Mouse (Mus musculus): Measurements from ENCODE around the gene Gm2696. TPM values are rescaled to one million over a fixed set of nuclear protein-coding genes. Genes with fewer than 3 reads are reported as not detected.

The Gm2696 gene
- polyA plus RNA-seq, 1 experiment from 2014 or later = not detected

- Histone ChIP-seq H3K27me3 (ENCODE audit: control insufficient read depth, insufficient read depth, low read length) (no peaks in the 10 kb centered on the region), H3K4me2 (ENCODE audit: low read depth, low read length) (peak overlapping the region; percentile 39), H3K9me3 (replicated peaks; ENCODE audit: control insufficient read depth, low read length) (no peaks in the 10 kb centered on the region), H3K36me3 (ENCODE audit: control insufficient read depth, insufficient read depth) (no peaks in the 10 kb centered on the region), H3K27ac (ENCODE audit: low read length) (no peak overlapping the region), H3K4me3 (ENCODE audit: low read length) (no peak overlapping the region), H3K9ac (ENCODE audit: low read length) (no peak overlapping the region), H3K4me1 (ENCODE audit: control insufficient read depth, insufficient read depth, low read length) (no peaks in the 10 kb centered on the region)
- 31% methylated on average over 11 of the region's 11 CpGs for WGBS
- ATAC-seq (replicated peaks; ENCODE audit: extremely low read depth, insufficient read depth, low FRiP score) = no peak
Observed at GRCm38 (mm10) chr10:77864762-77865143, 50.3 kb downstream of the Gm2696 start.

- Histone ChIP-seq H3K4me3 (ENCODE audit: low read length) (no peak overlapping the region), H3K27ac (ENCODE audit: low read length) (no peak overlapping the region), H3K36me3 (ENCODE audit: control insufficient read depth, insufficient read depth) (no peaks in the 10 kb centered on the region), H3K4me2 (ENCODE audit: low read depth, low read length) (no peak overlapping the region), H3K4me1 (ENCODE audit: control insufficient read depth, insufficient read depth, low read length) (no peaks in the 10 kb centered on the region), H3K27me3 (ENCODE audit: control insufficient read depth, insufficient read depth, low read length) (no peaks in the 10 kb centered on the region), H3K9ac (ENCODE audit: low read length) (no peak overlapping the region), H3K9me3 (replicated peaks; ENCODE audit: control insufficient read depth, low read length) (no peaks in the 10 kb centered on the region)
- 5% methylated on average over 1 of the region's 1 CpGs for WGBS
- ATAC-seq (replicated peaks; ENCODE audit: extremely low read depth, insufficient read depth, low FRiP score) = no peak
Observed at GRCm38 (mm10) chr10:77867546-77867945, 53.1 kb downstream of the Gm2696 start.

DNA sequence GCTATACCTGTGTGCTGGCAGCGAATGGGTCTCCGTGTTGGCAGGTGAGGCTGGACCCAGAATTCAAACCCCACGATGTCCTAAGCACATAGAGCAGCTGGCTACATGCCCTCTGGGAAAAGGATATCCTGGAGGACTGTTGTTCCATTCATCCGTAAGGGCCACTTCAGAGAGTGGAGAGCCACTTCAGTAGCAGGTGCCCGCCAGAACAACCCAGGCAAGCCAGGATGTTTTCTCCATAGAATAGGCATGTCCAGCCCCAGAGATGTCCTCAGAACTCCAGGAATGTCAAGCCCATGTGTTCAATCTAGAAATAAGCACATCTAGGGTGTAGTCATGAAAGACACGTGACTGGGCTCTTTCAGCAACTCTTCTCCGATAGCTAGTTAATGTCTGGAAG is 55.2 kb downstream of the Gm2696 start:
- H3K27ac ChIP-seq (ENCODE audit: low read length) = no peak overlapping the region
- H3K4me2 ChIP-seq (ENCODE audit: low read depth, low read length) = no peak overlapping the region
- H3K9me3 ChIP-seq (replicated peaks; ENCODE audit: control insufficient read depth, low read length) = no peaks in the 10 kb centered on the region
- ATAC-seq (replicated peaks; ENCODE audit: extremely low read depth, insufficient read depth, low FRiP score) = no peak
- no peaks in the 10 kb centered on the region for H3K27me3 ChIP-seq (ENCODE audit: control insufficient read depth, insufficient read depth, low read length)
- no peaks in the 10 kb centered on the region for H3K36me3 ChIP-seq (ENCODE audit: control insufficient read depth, insufficient read depth)
- H3K4me1 ChIP-seq (ENCODE audit: control insufficient read depth, insufficient read depth, low read length) = no peaks in the 10 kb centered on the region
- no peak overlapping the region for H3K4me3 ChIP-seq (ENCODE audit: low read length)
- H3K9ac ChIP-seq (ENCODE audit: low read length) = no peak overlapping the region
- 68% methylated on average over 7 of the region's 7 CpGs for WGBS

DNA sequence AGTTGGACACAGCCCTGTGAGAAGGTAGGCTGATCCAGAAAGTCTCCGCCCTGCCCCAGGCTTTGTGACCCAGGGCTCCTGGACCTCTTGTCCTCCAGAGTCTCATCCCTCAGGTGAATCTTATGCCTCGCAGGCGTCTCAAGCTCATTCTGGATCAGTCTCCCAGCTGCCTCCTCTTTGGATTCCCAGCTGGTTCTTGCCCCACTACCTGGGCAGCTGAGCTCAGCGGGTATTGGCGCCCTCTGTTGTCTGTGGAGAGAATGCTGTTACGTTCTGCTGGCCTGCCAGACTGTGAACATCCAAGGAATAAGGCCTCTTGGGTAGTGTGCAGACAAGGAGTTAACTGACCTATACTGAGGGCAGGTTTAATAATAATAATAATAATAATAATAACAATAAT is 64.5 kb downstream of the Gm2696 start:
- Histone ChIP-seq H3K4me2 (ENCODE audit: low read depth, low read length) (no peak overlapping the region), H3K27ac (ENCODE audit: low read length) (no peak overlapping the region), H3K9me3 (replicated peaks; ENCODE audit: control insufficient read depth, low read length) (no peaks in the 10 kb centered on the region), H3K27me3 (ENCODE audit: control insufficient read depth, insufficient read depth, low read length) (no peaks in the 10 kb centered on the region), H3K9ac (ENCODE audit: low read length) (no peak overlapping the region), H3K4me1 (ENCODE audit: control insufficient read depth, insufficient read depth, low read length) (no peaks in the 10 kb centered on the region), H3K4me3 (ENCODE audit: low read length) (no peak overlapping the region), H3K36me3 (ENCODE audit: control insufficient read depth, insufficient read depth) (no peaks in the 10 kb centered on the region)
- WGBS = 58% methylated on average over 6 of the region's 6 CpGs
- no peak for ATAC-seq (replicated peaks; ENCODE audit: extremely low read depth, insufficient read depth, low FRiP score)

DNA sequence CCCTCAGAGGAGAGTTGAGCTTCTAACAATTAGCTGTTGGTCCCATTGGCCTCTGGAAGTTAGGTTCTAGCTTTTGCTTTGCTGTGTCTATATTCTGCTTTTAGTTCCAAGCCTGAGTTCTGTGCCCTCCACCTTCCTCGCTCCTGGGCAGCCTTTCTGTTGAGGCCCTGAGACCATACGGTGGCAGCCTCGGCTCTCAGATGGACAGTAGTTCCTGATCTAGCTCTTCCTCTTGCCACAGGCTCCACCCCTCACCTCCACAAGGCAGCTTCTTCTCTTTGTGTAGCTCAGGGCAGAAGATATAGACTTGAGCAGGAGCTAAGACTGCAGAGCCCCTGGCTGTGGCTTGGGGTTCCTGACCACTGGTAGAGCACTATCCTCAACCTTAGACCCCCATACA is 65.8 kb downstream of the Gm2696 start:
- no peaks in the 10 kb centered on the region for H3K4me1 ChIP-seq (ENCODE audit: control insufficient read depth, insufficient read depth, low read length)

DNA sequence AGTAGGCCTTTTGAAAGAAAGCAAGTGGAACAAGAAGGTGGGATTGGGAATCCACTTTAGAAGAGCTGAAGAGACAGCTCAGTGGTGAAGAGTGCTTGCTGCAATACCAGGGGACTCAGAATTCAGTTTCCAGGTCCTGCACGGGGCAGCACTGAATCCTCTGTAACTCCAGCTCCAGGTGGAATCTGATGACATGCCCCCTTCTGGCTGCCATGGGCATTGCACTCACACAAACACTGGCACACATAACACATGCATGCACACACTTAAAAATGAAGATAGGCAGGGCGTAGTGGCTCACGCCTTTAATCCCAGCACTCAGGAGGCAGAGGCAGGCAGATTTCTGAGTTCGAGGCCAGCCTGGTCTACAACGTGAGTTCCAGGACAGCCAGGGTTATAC is 68.1 kb downstream of the Gm2696 start:
- H3K36me3 ChIP-seq (ENCODE audit: control insufficient read depth, insufficient read depth) = no peaks in the 10 kb centered on the region
- 0 out of 2 replicates have a peak, but pooled peaks cover 2% of the 10 kb centered on the region for H3K27me3 ChIP-seq (ENCODE audit: control insufficient read depth, insufficient read depth, low read length)
- WGBS = 81% methylated on average over 5 of the region's 5 CpGs
- no peak overlapping the region for H3K4me3 ChIP-seq (ENCODE audit: low read length)
- H3K4me1 ChIP-seq (ENCODE audit: control insufficient read depth, insufficient read depth, low read length) = no peaks in the 10 kb centered on the region
- H3K27ac ChIP-seq (ENCODE audit: low read length) = no peak overlapping the region
- H3K9ac ChIP-seq (ENCODE audit: low read length) = no peak overlapping the region
- no peak overlapping the region for H3K4me2 ChIP-seq (ENCODE audit: low read depth, low read length)
- ATAC-seq (replicated peaks; ENCODE audit: extremely low read depth, insufficient read depth, low FRiP score) = no peak
- H3K9me3 ChIP-seq (replicated peaks; ENCODE audit: control insufficient read depth, low read length) = no peaks in the 10 kb centered on the region

More for the DNA sequence above, 65.8 kb downstream of the Gm2696 start:
- 47% methylated on average over 3 of the region's 3 CpGs for WGBS
- Histone ChIP-seq H3K4me3 (ENCODE audit: low read length) (no peak overlapping the region), H3K27me3 (ENCODE audit: control insufficient read depth, insufficient read depth, low read length) (no peaks in the 10 kb centered on the region), H3K36me3 (ENCODE audit: control insufficient read depth, insufficient read depth) (no peaks in the 10 kb centered on the region), H3K9ac (ENCODE audit: low read length) (no peak overlapping the region), H3K4me2 (ENCODE audit: low read depth, low read length) (no peak overlapping the region), H3K27ac (ENCODE audit: low read length) (no peak overlapping the region), H3K9me3 (replicated peaks; ENCODE audit: control insufficient read depth, low read length) (no peaks in the 10 kb centered on the region)
- no peak for ATAC-seq (replicated peaks; ENCODE audit: extremely low read depth, insufficient read depth, low FRiP score)

Other genes starting within 250 kb of the Gm2696 start
- gene Pttg1ip, start 233.0 kb upstream of the Gm2696 start, polyA plus RNA-seq (2015; fragmentation: Nextera tagmentation; extraction: Ambion mirVana) = 127 and 132 TPM in 2 replicates
- 157 and 170 TPM in 2 replicates for gene Sumo3, start 208.6 kb upstream of the Gm2696 start, polyA plus RNA-seq (2015; fragmentation: Nextera tagmentation; extraction: Ambion mirVana)
- gene Gm49325, start 208.5 kb upstream of the Gm2696 start, polyA plus RNA-seq (2015; fragmentation: Nextera tagmentation; extraction: Ambion mirVana) = 4.6 TPM in 1 of 2 replicates, not detected in the other
- gene Ube2g2, start 192.4 kb upstream of the Gm2696 start, polyA plus RNA-seq (2015; fragmentation: Nextera tagmentation; extraction: Ambion mirVana) = 85.4 and 91.0 TPM in 2 replicates
- 0.10 and 0.28 TPM in 2 replicates for gene Tspear, start 128.1 kb upstream of the Gm2696 start, polyA plus RNA-seq (2015; fragmentation: Nextera tagmentation; extraction: Ambion mirVana)
- not detected in 2 replicates for gene Gm19402, start 123.9 kb upstream of the Gm2696 start, polyA plus RNA-seq (2015; fragmentation: Nextera tagmentation; extraction: Ambion mirVana)
- gene Gm9508, start 117.4 kb upstream of the Gm2696 start, polyA plus RNA-seq (2015; fragmentation: Nextera tagmentation; extraction: Ambion mirVana) = not detected in 2 replicates
- not detected in 2 replicates for gene Gm10272, start 108.1 kb upstream of the Gm2696 start, polyA plus RNA-seq (2015; fragmentation: Nextera tagmentation; extraction: Ambion mirVana)
- not detected in 2 replicates for gene Gm10024, start 103.2 kb upstream of the Gm2696 start, polyA plus RNA-seq (2015; fragmentation: Nextera tagmentation; extraction: Ambion mirVana)
- gene Gm10142, start 98.9 kb upstream of the Gm2696 start, polyA plus RNA-seq (2015; fragmentation: Nextera tagmentation; extraction: Ambion mirVana) = not detected in 2 replicates
- gene Krtap12-1, start 94.1 kb upstream of the Gm2696 start, polyA plus RNA-seq (2015; fragmentation: Nextera tagmentation; extraction: Ambion mirVana) = not detected in 2 replicates
- not detected in 2 replicates for gene Gm10100, start 88.2 kb upstream of the Gm2696 start, polyA plus RNA-seq (2015; fragmentation: Nextera tagmentation; extraction: Ambion mirVana)
- gene Gm18596, start 72.0 kb upstream of the Gm2696 start, polyA plus RNA-seq (2015; fragmentation: Nextera tagmentation; extraction: Ambion mirVana) = not detected in 2 replicates
- not detected in 2 replicates for gene Gm9736, start 63.3 kb upstream of the Gm2696 start, polyA plus RNA-seq (2015; fragmentation: Nextera tagmentation; extraction: Ambion mirVana)
- gene Gm3233, start 55.0 kb upstream of the Gm2696 start, polyA plus RNA-seq (2015; fragmentation: Nextera tagmentation; extraction: Ambion mirVana) = not detected in 2 replicates
- not detected in 2 replicates for gene Gm3238, start 43.4 kb upstream of the Gm2696 start, polyA plus RNA-seq (2015; fragmentation: Nextera tagmentation; extraction: Ambion mirVana)
- not detected in 2 replicates for gene Gm7138, start 37.7 kb upstream of the Gm2696 start, polyA plus RNA-seq (2015; fragmentation: Nextera tagmentation; extraction: Ambion mirVana)
- gene Gm3250, start 32.1 kb upstream of the Gm2696 start, polyA plus RNA-seq (2015; fragmentation: Nextera tagmentation; extraction: Ambion mirVana) = not detected in 2 replicates
- gene Gm7137, start 26.5 kb upstream of the Gm2696 start, polyA plus RNA-seq (2015; fragmentation: Nextera tagmentation; extraction: Ambion mirVana) = not detected in 2 replicates
- gene Gm9639, start 19.6 kb upstream of the Gm2696 start, polyA plus RNA-seq (2015; fragmentation: Nextera tagmentation; extraction: Ambion mirVana) = not detected in 2 replicates
- gene Gm19668, start 15.5 kb upstream of the Gm2696 start, polyA plus RNA-seq (2015; fragmentation: Nextera tagmentation; extraction: Ambion mirVana) = not detected in 2 replicates
- not detected in 2 replicates for gene Gm9507, start 2.8 kb upstream of the Gm2696 start, polyA plus RNA-seq (2015; fragmentation: Nextera tagmentation; extraction: Ambion mirVana)
- gene Krtap10-4, start 12.4 kb downstream of the Gm2696 start, polyA plus RNA-seq (2015; fragmentation: Nextera tagmentation; extraction: Ambion mirVana) = not detected in 2 replicates
- gene Krtap10-10, start 21.3 kb downstream of the Gm2696 start, polyA plus RNA-seq (2015; fragmentation: Nextera tagmentation; extraction: Ambion mirVana) = not detected in 2 replicates
- not detected in 2 replicates for gene Gm36176, start 32.1 kb downstream of the Gm2696 start, polyA plus RNA-seq (2015; fragmentation: Nextera tagmentation; extraction: Ambion mirVana)
- not detected in 2 replicates for gene Gm10318, start 38.2 kb downstream of the Gm2696 start, polyA plus RNA-seq (2015; fragmentation: Nextera tagmentation; extraction: Ambion mirVana)
- not detected in 2 replicates for gene Gm3285, start 47.3 kb downstream of the Gm2696 start, polyA plus RNA-seq (2015; fragmentation: Nextera tagmentation; extraction: Ambion mirVana)
- 1.2 and 1.4 TPM in 2 replicates for gene Lrrc3, start 87.9 kb downstream of the Gm2696 start, polyA plus RNA-seq (2015; fragmentation: Nextera tagmentation; extraction: Ambion mirVana)
- 2.6 and 3.4 TPM in 2 replicates for gene Trpm2, start 155.9 kb downstream of the Gm2696 start, polyA plus RNA-seq (2015; fragmentation: Nextera tagmentation; extraction: Ambion mirVana)
- gene 1810043G02Rik, start 163.8 kb downstream of the Gm2696 start, polyA plus RNA-seq (2015; fragmentation: Nextera tagmentation; extraction: Ambion mirVana) = 19.4 and 20.9 TPM in 2 replicates
- gene Pfkl, start 195.4 kb downstream of the Gm2696 start, polyA plus RNA-seq (2015; fragmentation: Nextera tagmentation; extraction: Ambion mirVana) = 203 and 219 TPM in 2 replicates
- gene Dnmt3l, start 227.3 kb downstream of the Gm2696 start, polyA plus RNA-seq (2015; fragmentation: Nextera tagmentation; extraction: Ambion mirVana) = 0.13 TPM in 1 of 2 replicates, not detected in the other
- 1.3 and 3.0 TPM in 2 replicates for gene Aire, start 228.9 kb downstream of the Gm2696 start, polyA plus RNA-seq (2015; fragmentation: Nextera tagmentation; extraction: Ambion mirVana)